Mouse (Mus musculus) neural tube, embryonic 13.5 days (tissue): Measurements from ENCODE around the gene Fam171a2. TPM values are rescaled to one million over a fixed set of nuclear protein-coding genes. Genes with fewer than 3 reads are reported as not detected.

Experiments
- ATAC-seq: fragments of 200-750 bp; cut with Nextera tagmentation; 2 replicates; pipeline ENCODE4 v1.8.0; 2017; ENCODE audit warnings: low read depth, mild to moderate bottlenecking, moderate TSS enrichment, moderate library complexity
- H3K27ac ChIP-seq: fragments of 300-500 bp; sonication (generic); replicated peaks from 2 replicates; pipeline ENCODE4 v1.5.1; 2015; ENCODE audit warnings: moderate library complexity, mild to moderate bottlenecking, inconsistent platforms
- H3K27me3 ChIP-seq: fragments of 300-500 bp; sonication (generic); 2 replicates; pipeline ENCODE4 v1.6.1; 2015; ENCODE audit warnings: mild to moderate bottlenecking, inconsistent platforms
- H3K36me3 ChIP-seq: fragments of 300-500 bp; sonication (generic); 2 replicates; pipeline ENCODE4 v1.6.1; 2015; ENCODE audit warnings: mild to moderate bottlenecking, inconsistent platforms
- H3K4me1 ChIP-seq: fragments of 300-500 bp; sonication (generic); replicated peaks from 2 replicates; pipeline ENCODE4 v1.6.1; 2015; ENCODE audit warnings: inconsistent platforms
- H3K4me2 ChIP-seq: fragments of 300-500 bp; sonication (generic); 2 replicates; pipeline ENCODE4 v1.6.1; 2015; ENCODE audit warnings: inconsistent platforms, mild to moderate bottlenecking, moderate library complexity
- H3K4me3 ChIP-seq: fragments of 300-500 bp; sonication (generic); 2 replicates; pipeline ENCODE4 v1.5.1; 2015; ENCODE audit warnings: mild to moderate bottlenecking, inconsistent platforms
- H3K9ac ChIP-seq: fragments of 300-500 bp; sonication (generic); 2 replicates; pipeline ENCODE4 v1.6.1; 2015; ENCODE audit warnings: moderate library complexity, mild to moderate bottlenecking, inconsistent platforms
- H3K9me3 ChIP-seq: fragments of 300-500 bp; sonication (generic); 2 replicates; pipeline ENCODE4 v1.6.1; 2016; ENCODE audit warnings: inconsistent platforms
- WGBS: fragments of 180-500 bp; shearing (Covaris S2); methylation state at CpG from one replicate; pipeline ENCODE4 v1.1.7; 2015; 5-methylcytosine and 5-hydroxymethylcytosine counted together
- polyA plus RNA-seq: library from polyadenylated mRNA; unstranded; fragments of >200 nt; fragmentation: Nextera tagmentation; extraction: Ambion mirVana; gene quantifications from 2 replicates; pipeline ENCODE4 v1.2.1, GENCODE M21; 2015

The Fam171a2 gene
- polyA plus RNA-seq, 1 experiment from 2014 or later, result 21.6 TPM

- Histone ChIP-seq H3K9me3 (no peaks in the 10 kb centered on the region), H3K9ac (peak overlapping the region; percentile 73), H3K4me3 (peak overlapping the region; percentile 36), H3K4me1 (peaks cover 50% of the 10 kb centered on the region), H3K4me2 (peak overlapping the region; percentile 64), H3K27ac (peak overlapping the region; percentile 62; the same call in 1 of the 2 replicates), H3K27me3 (peaks cover 9% of the 10 kb centered on the region), H3K36me3 (peaks cover 95% of the 10 kb centered on the region)
- peak; percentile 1; the same call in 1 of the 2 replicates for ATAC-seq
- 11% methylated on average over 77 of the region's 77 CpGs for WGBS
These were observed 9.0 kb downstream of the Fam171a2 start for GRCm38 (mm10) chr11:102438212-102439092.

- Histone ChIP-seq H3K27me3 (peaks cover 9% of the 10 kb centered on the region), H3K9me3 (no peaks in the 10 kb centered on the region), H3K27ac (peak overlapping the region; percentile 62), H3K4me3 (peak overlapping the region; percentile 36), H3K36me3 (peaks cover 91% of the 10 kb centered on the region), H3K4me2 (peak overlapping the region; percentile 64), H3K9ac (peak overlapping the region; percentile 73), H3K4me1 (peaks cover 50% of the 10 kb centered on the region)
- 7% methylated on average over 87 of the region's 87 CpGs for WGBS
- ATAC-seq, result peak; percentile 13; the same call in 1 of the 2 replicates
These were observed 10.1 kb downstream of the Fam171a2 start for GRCm38 (mm10) chr11:102437120-102438061.

GRCm38 (mm10) chr11:102436471-102436790, 11.1 kb downstream of the Fam171a2 start:
- Histone ChIP-seq H3K4me2 (no peak overlapping the region), H3K4me1 (peaks cover 58% of the 10 kb centered on the region), H3K27ac (no peak overlapping the region), H3K27me3 (peaks cover 9% of the 10 kb centered on the region), H3K4me3 (no peak overlapping the region), H3K9ac (no peak overlapping the region), H3K36me3 (peaks cover 82% of the 10 kb centered on the region), H3K9me3 (no peaks in the 10 kb centered on the region)
- ATAC-seq, result no peak
- WGBS, result 89% methylated on average over 10 of the region's 10 CpGs

- H3K27me3 ChIP-seq, result peaks cover 9% of the 10 kb centered on the region
- H3K9me3 ChIP-seq, result no peaks in the 10 kb centered on the region
- H3K4me3 ChIP-seq, result no peak overlapping the region
- H3K4me2 ChIP-seq, result no peak overlapping the region
- peaks cover 63% of the 10 kb centered on the region for H3K4me1 ChIP-seq
- H3K36me3 ChIP-seq, result peaks cover 76% of the 10 kb centered on the region
- no peak overlapping the region for H3K27ac ChIP-seq
- 91% methylated on average over 18 of the region's 18 CpGs for WGBS
- no peak for ATAC-seq
- H3K9ac ChIP-seq, result no peak overlapping the region
These were observed 11.6 kb downstream of the Fam171a2 start for GRCm38 (mm10) chr11:102435754-102436470.

- Histone ChIP-seq H3K4me2 (no peak overlapping the region), H3K36me3 (peaks cover 68% of the 10 kb centered on the region), H3K9me3 (no peaks in the 10 kb centered on the region), H3K27ac (no peak overlapping the region), H3K4me3 (no peak overlapping the region), H3K9ac (no peak overlapping the region), H3K27me3 (peaks cover 9% of the 10 kb centered on the region), H3K4me1 (peaks cover 68% of the 10 kb centered on the region)
- ATAC-seq, result no peak
- 90% methylated on average over 11 of the region's 11 CpGs for WGBS
These were observed 12.4 kb downstream of the Fam171a2 start for GRCm38 (mm10) chr11:102434816-102435705.

GRCm38 (mm10) chr11:102434406-102434805, 13.1 kb downstream of the Fam171a2 start:
- Histone ChIP-seq H3K27me3 (peaks cover 2% of the 10 kb centered on the region), H3K4me2 (no peak overlapping the region), H3K4me1 (peaks cover 72% of the 10 kb centered on the region), H3K9me3 (no peaks in the 10 kb centered on the region), H3K27ac (no peak overlapping the region), H3K36me3 (peaks cover 61% of the 10 kb centered on the region), H3K4me3 (no peak overlapping the region), H3K9ac (no peak overlapping the region)
- peak; percentile 32; the same call in 1 of the 2 replicates for ATAC-seq
- WGBS, result 7% methylated on average over 7 of the region's 7 CpGs

GRCm38 (mm10) chr11:102433866-102434265, 13.6 kb downstream of the Fam171a2 start:
- H3K4me1 ChIP-seq, result peaks cover 67% of the 10 kb centered on the region

GRCm38 (mm10) chr11:102432896-102433295, 14.6 kb downstream of the Fam171a2 start:
- no peaks in the 10 kb centered on the region for H3K9me3 ChIP-seq
- H3K4me1 ChIP-seq, result peaks cover 57% of the 10 kb centered on the region
- H3K36me3 ChIP-seq, result peaks cover 47% of the 10 kb centered on the region
- 93% methylated on average over 6 of the region's 6 CpGs for WGBS
- no peaks in the 10 kb centered on the region for H3K27me3 ChIP-seq
- ATAC-seq, result no peak
- no peak overlapping the region for H3K27ac ChIP-seq
- no peak overlapping the region for H3K4me3 ChIP-seq
- H3K9ac ChIP-seq, result no peak overlapping the region
- H3K4me2 ChIP-seq, result no peak overlapping the region

More at GRCm38 (mm10) chr11:102433866-102434265, 13.6 kb downstream of the Fam171a2 start:
- H3K36me3 ChIP-seq, result peaks cover 56% of the 10 kb centered on the region
- H3K4me3 ChIP-seq, result no peak overlapping the region
- no peak overlapping the region for H3K4me2 ChIP-seq
- H3K9me3 ChIP-seq, result no peaks in the 10 kb centered on the region
- H3K9ac ChIP-seq, result no peak overlapping the region
- H3K27me3 ChIP-seq, result no peaks in the 10 kb centered on the region; the same call in 1 of the 2 replicates
- no peak overlapping the region for H3K27ac ChIP-seq
- ATAC-seq, result no peak
- WGBS, result 94% methylated on average over 7 of the region's 7 CpGs

- H3K4me1 ChIP-seq, result peaks cover 51% of the 10 kb centered on the region
- H3K36me3 ChIP-seq, result peaks cover 41% of the 10 kb centered on the region
- 64% methylated on average over 16 of the region's 16 CpGs for WGBS
- H3K4me2 ChIP-seq, result no peak overlapping the region
- H3K9me3 ChIP-seq, result no peaks in the 10 kb centered on the region
- ATAC-seq, result no peak
- H3K9ac ChIP-seq, result no peak overlapping the region
- H3K27ac ChIP-seq, result no peak overlapping the region
- H3K27me3 ChIP-seq, result no peaks in the 10 kb centered on the region
- no peak overlapping the region for H3K4me3 ChIP-seq
These were observed 15.2 kb downstream of the Fam171a2 start for GRCm38 (mm10) chr11:102432115-102432843.

GRCm38 (mm10) chr11:102431728-102432114, 15.8 kb downstream of the Fam171a2 start:
- Histone ChIP-seq H3K4me1 (peaks cover 46% of the 10 kb centered on the region), H3K27ac (no peak overlapping the region)

More at GRCm38 (mm10) chr11:102431728-102432114, 15.8 kb downstream of the Fam171a2 start:
- H3K4me2 ChIP-seq, result no peak overlapping the region
- H3K27me3 ChIP-seq, result no peaks in the 10 kb centered on the region
- no peak overlapping the region for H3K9ac ChIP-seq
- H3K4me3 ChIP-seq, result no peak overlapping the region
- no peaks in the 10 kb centered on the region for H3K9me3 ChIP-seq
- H3K36me3 ChIP-seq, result peaks cover 37% of the 10 kb centered on the region
- ATAC-seq, result no peak
- 82% methylated on average over 3 of the region's 3 CpGs for WGBS
